Mouse (Mus musculus): Measurements from ENCODE around the gene Abhd8. TPM values are rescaled to one million over a fixed set of nuclear protein-coding genes. Genes with fewer than 3 reads are reported as not detected.

The Abhd8 gene
- polyA plus RNA-seq, 1 experiment from 2014 or later, result 75.7 TPM

- H3K4me1 ChIP-seq, result peaks cover 34% of the 10 kb centered on the region
- no peak for ATAC-seq (ENCODE audit: low FRiP score, low read depth)
- H3K4me3 ChIP-seq, result no peak overlapping the region
- no peaks in the 10 kb centered on the region for H3K27me3 ChIP-seq
- H3K36me3 ChIP-seq, result peaks cover 39% of the 10 kb centered on the region
- WGBS, result 91% methylated on average over 5 of the region's 5 CpGs
- no peak overlapping the region for H3K9ac ChIP-seq
- H3K9me3 ChIP-seq, result no peaks in the 10 kb centered on the region
- H3K27ac ChIP-seq, result peak overlapping the region; percentile 10; the same call in 1 of the 2 replicates
- no peak overlapping the region for H3K4me2 ChIP-seq (replicated peaks)
These were observed 32.4 kb upstream of the Abhd8 start for GRCm38 (mm10) chr8:71495811-71496210.

GRCm38 (mm10) chr8:71495039-71495438 is 31.6 kb upstream of the Abhd8 start:
- no peaks in the 10 kb centered on the region for H3K9me3 ChIP-seq
- H3K27me3 ChIP-seq, result no peaks in the 10 kb centered on the region
- peaks cover 47% of the 10 kb centered on the region for H3K36me3 ChIP-seq
- H3K4me2 ChIP-seq (replicated peaks), result peak overlapping the region; percentile 41
- H3K9ac ChIP-seq, result peak overlapping the region; percentile 39; the same call in 1 of the 2 replicates
- no peak overlapping the region for H3K4me3 ChIP-seq
- WGBS, result 23% methylated on average over 16 of the region's 16 CpGs
- ATAC-seq (ENCODE audit: low FRiP score, low read depth), result peak; percentile 26
- H3K27ac ChIP-seq, result no peak overlapping the region
- peaks cover 34% of the 10 kb centered on the region for H3K4me1 ChIP-seq

GRCm38 (mm10) chr8:71488454-71488853 is 25.0 kb upstream of the Abhd8 start:
- Histone ChIP-seq H3K4me2 (replicated peaks) (peak overlapping the region; percentile 100), H3K4me1 (peaks cover 35% of the 10 kb centered on the region), H3K9ac (peak overlapping the region; percentile 91), H3K4me3 (peak overlapping the region; percentile 85), H3K36me3 (peaks cover 46% of the 10 kb centered on the region), H3K27me3 (no peaks in the 10 kb centered on the region), H3K27ac (peak overlapping the region; percentile 88), H3K9me3 (no peaks in the 10 kb centered on the region)
- under 1% methylated on average over 22 of the region's 22 CpGs for WGBS
- ATAC-seq (ENCODE audit: low FRiP score, low read depth), result peak; percentile 87

GRCm38 (mm10) chr8:71487691-71488445 is 24.4 kb upstream of the Abhd8 start, which contains the start of gene Gtpbp3:
Gtpbp3 (plus strand) TSS chr8:71488103.
- under 1% methylated on average over 33 of the region's 33 CpGs for WGBS
- Histone ChIP-seq H3K9me3 (no peaks in the 10 kb centered on the region), H3K36me3 (peaks cover 46% of the 10 kb centered on the region), H3K27me3 (no peaks in the 10 kb centered on the region), H3K4me2 (replicated peaks) (peak within 1 kb of the TSS; percentile 100), H3K4me3 (peak within 1 kb of the TSS; percentile 85), H3K4me1 (peaks cover 35% of the 10 kb centered on the region), H3K9ac (peak within 1 kb of the TSS; percentile 91), H3K27ac (peak within 1 kb of the TSS; percentile 88)
- peak; percentile 39 for ATAC-seq (ENCODE audit: low FRiP score, low read depth)

- Histone ChIP-seq H3K4me2 (replicated peaks) (peak overlapping the region; percentile 93), H3K9ac (no peak overlapping the region), H3K4me1 (peaks cover 35% of the 10 kb centered on the region), H3K36me3 (peaks cover 43% of the 10 kb centered on the region), H3K9me3 (no peaks in the 10 kb centered on the region), H3K27me3 (no peaks in the 10 kb centered on the region), H3K4me3 (peak overlapping the region; percentile 74), H3K27ac (no peak overlapping the region; the same call in 1 of the 2 replicates)
- 22% methylated on average over 7 of the region's 7 CpGs for WGBS
- no peak for ATAC-seq (ENCODE audit: low FRiP score, low read depth)
These were observed 22.7 kb upstream of the Abhd8 start for GRCm38 (mm10) chr8:71486136-71486529.

- Histone ChIP-seq H3K4me3 (peak within 1 kb of the TSS; percentile 74), H3K9me3 (no peaks in the 10 kb centered on the region), H3K27ac (peak within 1 kb of the TSS; percentile 61; the same call in 1 of the 2 replicates), H3K4me1 (peaks cover 35% of the 10 kb centered on the region), H3K36me3 (peaks cover 43% of the 10 kb centered on the region), H3K9ac (peak within 1 kb of the TSS; percentile 90), H3K4me2 (replicated peaks) (peak within 1 kb of the TSS; percentile 93), H3K27me3 (no peaks in the 10 kb centered on the region)
- 5% methylated on average over 54 of the region's 58 CpGs for WGBS
- peak; percentile 68 for ATAC-seq (ENCODE audit: low FRiP score, low read depth)
These were observed 22.0 kb upstream of the Abhd8 start, which contains the start of gene Ano8 for GRCm38 (mm10) chr8:71485142-71486135. Ano8 (minus strand) TSS chr8:71485963.

GRCm38 (mm10) chr8:71484736-71485135 is 21.3 kb upstream of the Abhd8 start:
- Histone ChIP-seq H3K9ac (peak overlapping the region; percentile 90; the same call in 1 of the 2 replicates), H3K4me3 (peak overlapping the region; percentile 74), H3K27ac (no peak overlapping the region), H3K9me3 (no peaks in the 10 kb centered on the region), H3K27me3 (no peaks in the 10 kb centered on the region), H3K4me1 (peaks cover 32% of the 10 kb centered on the region), H3K4me2 (replicated peaks) (peak overlapping the region; percentile 93), H3K36me3 (peaks cover 44% of the 10 kb centered on the region)
- no peak for ATAC-seq (ENCODE audit: low FRiP score, low read depth)
- WGBS, result 93% methylated on average over 19 of the region's 19 CpGs

GRCm38 (mm10) chr8:71483932-71484331 is 20.5 kb upstream of the Abhd8 start:
- no peaks in the 10 kb centered on the region for H3K27me3 ChIP-seq
- H3K4me1 ChIP-seq, result peaks cover 24% of the 10 kb centered on the region
- peak overlapping the region; percentile 93; the same call in 1 of the 2 replicates for H3K4me2 ChIP-seq (replicated peaks)
- 42% methylated on average over 8 of the region's 8 CpGs for WGBS
- H3K4me3 ChIP-seq, result peak overlapping the region; percentile 5; the same call in 1 of the 2 replicates
- peaks cover 52% of the 10 kb centered on the region for H3K36me3 ChIP-seq
- no peaks in the 10 kb centered on the region for H3K9me3 ChIP-seq
- H3K9ac ChIP-seq, result no peak overlapping the region
- H3K27ac ChIP-seq, result no peak overlapping the region
- no peak for ATAC-seq (ENCODE audit: low FRiP score, low read depth)

GRCm38 (mm10) chr8:71478943-71479342 is 15.5 kb upstream of the Abhd8 start:
- Histone ChIP-seq H3K9ac (no peak overlapping the region), H3K36me3 (peaks cover 64% of the 10 kb centered on the region), H3K27me3 (no peaks in the 10 kb centered on the region), H3K4me2 (replicated peaks) (no peak overlapping the region), H3K27ac (no peak overlapping the region), H3K4me3 (no peak overlapping the region), H3K4me1 (peaks cover 20% of the 10 kb centered on the region), H3K9me3 (no peaks in the 10 kb centered on the region)
- ATAC-seq (ENCODE audit: low FRiP score, low read depth), result no peak
- WGBS, result 91% methylated on average over 11 of the region's 11 CpGs

- no peak for ATAC-seq (ENCODE audit: low FRiP score, low read depth)
- no peaks in the 10 kb centered on the region for H3K9me3 ChIP-seq
- WGBS, result 47% methylated on average over 14 of the region's 14 CpGs
- H3K4me2 ChIP-seq (replicated peaks), result peak overlapping the region; percentile 86
- H3K4me1 ChIP-seq, result peaks cover 20% of the 10 kb centered on the region
- H3K9ac ChIP-seq, result peak overlapping the region; percentile 80; the same call in 1 of the 2 replicates
- H3K27me3 ChIP-seq, result no peaks in the 10 kb centered on the region
- H3K36me3 ChIP-seq, result peaks cover 66% of the 10 kb centered on the region
- no peak overlapping the region for H3K27ac ChIP-seq
- H3K4me3 ChIP-seq, result peak overlapping the region; percentile 65
These were observed 13.9 kb upstream of the Abhd8 start for GRCm38 (mm10) chr8:71477196-71477845.
